Mouse (Mus musculus) spleen, postnatal 36 days (tissue): ENCODE measurements around the gene Dazap1.
A peak's percentile ranks its signal among the peaks of the same experiment; 100 is the strongest.

Experiments used
- DNase-seq, 2 experiments: peaks; one replicate each; pipeline ENCODE4 v3.0.0; 2022; ENCODE audit warnings: low spot score in 2 of 2, mixed read lengths in 1 of 2

Gene Dazap1

DNA sequence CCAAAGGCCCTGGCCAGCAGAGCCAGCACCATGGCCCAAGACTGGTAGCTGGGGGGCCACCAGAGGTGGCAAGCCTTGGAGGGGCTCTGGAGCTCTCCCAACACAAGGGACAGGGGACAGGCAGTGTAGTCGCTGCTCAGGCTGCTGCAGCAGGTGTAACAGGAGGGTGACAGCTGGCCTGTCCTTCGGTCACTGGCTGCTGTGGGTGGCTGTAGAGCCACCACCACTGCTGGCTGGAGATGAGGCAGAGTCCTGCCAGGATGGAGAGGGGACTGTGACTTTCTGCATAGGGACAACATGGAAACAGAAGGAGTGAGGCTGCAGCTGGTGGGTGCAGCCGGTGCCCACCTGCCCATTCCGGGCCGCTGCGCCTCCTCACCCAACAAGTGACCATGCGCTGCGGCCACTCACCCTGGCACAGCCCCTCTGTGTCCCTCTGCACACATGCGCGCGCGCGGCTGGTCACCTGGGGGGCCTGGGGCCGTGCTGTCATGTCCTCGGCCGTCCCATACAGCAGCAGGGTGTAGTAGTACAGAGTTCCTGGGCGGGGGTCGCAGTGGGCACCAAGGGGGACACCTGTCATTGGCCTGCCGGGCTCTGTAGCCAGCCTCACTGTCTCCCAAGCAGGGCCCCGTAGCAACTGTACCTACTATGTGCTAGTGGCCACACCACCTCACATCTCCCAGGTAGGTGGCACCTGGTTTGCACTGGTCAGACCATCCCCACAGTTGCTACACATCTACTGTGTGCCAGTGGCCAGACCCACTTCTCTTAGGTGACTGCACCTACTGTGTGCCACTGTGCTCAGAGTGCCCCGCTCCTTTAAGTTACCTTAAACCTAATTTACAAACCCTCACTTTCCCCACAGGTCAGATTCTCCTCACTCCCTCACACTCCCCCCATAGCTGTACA lies 60.6 kb downstream of the Dazap1 start:
- no peak for DNase-seq

DNA sequence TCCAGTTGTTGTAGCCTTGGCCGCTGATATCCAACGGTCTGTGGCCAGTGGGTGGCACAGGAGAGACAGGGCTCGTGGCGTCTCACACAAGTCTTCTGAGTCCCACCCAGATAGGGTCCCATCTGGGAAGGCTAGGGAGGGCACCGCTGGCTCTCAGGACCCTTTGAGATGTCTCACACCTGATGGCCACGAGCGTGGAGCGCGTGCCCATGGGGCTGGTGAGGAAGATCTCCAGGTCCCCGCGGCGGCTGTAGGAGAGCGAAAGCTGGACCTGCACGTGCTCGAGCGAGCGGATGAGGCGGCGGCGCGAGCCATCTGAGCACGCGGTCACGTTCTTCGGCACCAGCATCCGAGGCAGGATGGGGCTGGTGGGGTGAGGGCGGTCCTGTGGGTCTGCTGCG lies 61.5 kb downstream of the Dazap1 start:
- DNase-seq: peak in 1 of 2 experiments; percentile 40

DNA sequence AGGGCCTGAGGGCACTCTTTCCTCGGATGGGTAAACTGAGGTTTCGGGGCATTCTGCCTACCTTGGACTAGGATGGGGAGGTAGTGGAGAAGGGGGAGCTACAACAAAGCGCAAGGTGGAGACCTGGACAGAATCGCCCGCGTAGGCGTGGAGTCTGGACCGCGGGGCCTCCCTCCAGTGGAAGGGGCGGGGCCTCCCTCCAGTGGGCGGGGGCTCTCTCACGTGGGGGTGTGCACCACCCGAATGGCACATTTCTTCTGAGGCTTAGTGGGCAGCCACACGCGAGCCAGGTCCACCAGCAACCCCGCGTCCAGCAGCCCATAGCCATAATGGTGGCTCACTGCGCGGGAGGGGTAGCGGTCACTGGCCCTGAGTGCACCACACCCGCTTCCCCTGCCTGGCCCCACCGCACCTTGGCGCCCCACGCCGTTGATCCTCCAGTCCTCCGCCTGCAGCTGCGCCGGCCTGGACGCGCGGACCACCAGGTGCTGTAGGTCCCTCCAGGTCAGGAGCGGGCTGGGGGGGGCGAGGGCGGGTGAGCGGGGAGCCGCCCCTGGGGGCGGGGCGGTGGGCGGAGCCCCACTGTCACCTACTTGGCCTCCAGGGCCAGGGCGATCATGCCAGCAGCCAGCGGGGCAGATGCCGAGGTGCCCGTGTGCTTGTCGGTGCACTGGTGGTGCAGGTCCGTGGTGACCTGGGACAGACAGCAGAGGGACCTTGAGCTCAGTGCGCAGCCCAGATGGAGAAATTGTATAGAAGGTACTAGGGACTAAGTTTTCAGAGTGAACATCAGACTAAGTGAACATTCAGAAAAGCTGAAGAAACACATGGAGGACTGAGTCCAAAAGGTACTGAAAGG lies 62.2 kb downstream of the Dazap1 start:
- DNase-seq: peak; percentile 69 to 74

DNA sequence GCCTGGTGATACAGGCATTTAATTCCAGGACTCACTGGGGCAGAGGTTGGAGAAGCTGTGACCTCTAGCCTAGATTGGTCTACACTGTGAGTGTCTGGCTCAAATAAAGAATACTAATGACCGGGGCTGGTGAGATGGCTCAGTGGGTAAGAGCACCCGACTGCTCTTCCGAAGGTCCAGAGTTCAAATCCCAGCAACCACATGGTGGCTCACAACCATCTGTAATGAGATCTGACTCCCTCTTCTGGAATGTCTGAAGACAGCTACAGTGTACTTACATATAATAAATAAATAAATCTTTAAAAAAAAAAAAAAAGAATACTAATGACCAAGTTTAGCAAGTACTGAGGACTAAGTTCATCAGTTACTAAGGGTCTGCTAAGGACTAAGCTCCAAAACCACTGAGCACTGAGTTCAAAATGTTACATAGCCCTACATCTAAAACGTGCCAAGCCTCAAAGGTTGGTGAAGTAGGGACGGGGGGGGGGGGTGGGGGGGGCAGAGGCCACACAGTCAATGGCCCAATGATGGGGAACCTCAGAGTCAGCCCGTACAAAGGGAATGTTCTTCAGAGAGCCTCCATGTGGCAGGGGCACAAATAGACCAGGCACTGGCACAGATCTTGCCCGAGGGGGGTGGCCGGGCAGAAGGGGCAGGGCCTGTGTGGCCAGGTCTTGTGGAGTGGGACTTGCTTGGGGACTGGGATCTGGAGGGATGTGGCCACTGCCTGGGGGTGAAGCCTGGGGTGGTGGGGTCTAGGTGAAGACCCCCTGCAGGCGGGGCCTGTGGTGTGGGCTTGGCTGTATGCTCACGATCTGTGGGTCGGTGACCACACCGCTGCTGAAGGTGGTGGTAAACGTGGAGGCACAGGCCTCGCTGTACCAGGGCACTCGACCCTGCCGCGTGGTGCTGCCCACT lies 63.1 kb downstream of the Dazap1 start:
- no peak for DNase-seq

DNA sequence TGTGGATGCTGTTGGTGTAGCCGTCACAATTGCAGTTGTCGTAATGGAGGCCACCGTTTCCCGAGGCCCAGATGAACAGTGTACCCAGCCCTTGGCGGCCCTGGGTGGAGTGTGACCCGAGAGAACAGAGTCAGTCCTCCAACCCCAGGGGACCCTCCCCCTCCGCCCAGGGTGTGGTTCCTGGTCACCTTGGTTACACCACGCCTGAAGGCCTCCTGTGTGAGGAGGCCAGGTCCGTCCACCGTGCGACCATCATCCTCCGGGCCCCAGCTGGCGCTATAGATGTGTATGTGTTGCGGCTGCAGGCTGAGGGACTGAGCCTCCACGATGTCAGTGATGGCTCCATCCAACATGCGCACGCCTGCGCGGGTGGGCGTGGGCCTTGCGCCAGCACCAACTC lies 63.8 kb downstream of the Dazap1 start:
- no peak for DNase-seq

DNA sequence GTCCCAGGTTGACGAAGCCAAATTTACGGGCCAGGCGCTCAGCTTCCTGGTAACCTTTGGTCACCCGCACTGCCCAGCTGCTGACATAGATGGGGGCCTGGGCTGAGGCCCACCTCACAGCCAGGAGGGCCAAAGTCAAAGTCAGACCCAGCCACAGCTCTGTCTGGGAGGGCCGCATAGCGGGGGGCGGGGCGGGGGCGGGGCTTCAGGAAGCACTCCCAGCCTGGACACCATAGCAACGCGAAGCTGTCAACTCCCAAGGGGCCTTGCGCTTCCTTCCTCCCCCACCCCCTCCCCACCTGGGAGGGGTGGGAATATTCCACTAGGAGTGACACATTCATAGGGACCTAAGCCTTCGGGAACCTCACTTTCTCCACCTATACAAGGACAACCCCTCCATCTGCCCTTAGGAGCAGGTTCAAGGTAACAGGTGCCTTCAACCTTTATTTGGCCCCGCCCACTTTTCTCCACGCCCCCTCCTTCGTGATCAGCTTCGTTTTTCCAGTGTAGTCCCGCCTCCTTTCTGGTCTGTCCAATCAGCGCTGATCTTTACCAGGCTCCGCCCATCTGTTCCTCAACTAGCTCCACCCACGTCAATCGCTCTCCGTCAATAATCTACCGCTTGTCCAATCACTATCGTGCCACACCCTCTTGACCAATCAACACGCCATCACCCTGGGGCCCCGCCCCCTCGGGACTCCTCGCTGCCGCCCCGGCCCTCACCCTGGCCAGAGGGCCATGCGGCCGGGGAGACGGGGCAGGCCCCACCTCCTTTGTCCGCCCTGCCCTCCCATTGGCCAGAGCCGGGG lies 68.2 kb downstream of the Dazap1 start, which contains the start of the genes Pcsk4 and Reep6:
TSS of gene Pcsk4 (minus strand) at position 226 of the 809 bp plus-strand sequence.
TSS of gene Reep6 (plus strand) at position 681 of the 809 bp plus-strand sequence.
- peak; percentile 95 to 97 for DNase-seq

DNA sequence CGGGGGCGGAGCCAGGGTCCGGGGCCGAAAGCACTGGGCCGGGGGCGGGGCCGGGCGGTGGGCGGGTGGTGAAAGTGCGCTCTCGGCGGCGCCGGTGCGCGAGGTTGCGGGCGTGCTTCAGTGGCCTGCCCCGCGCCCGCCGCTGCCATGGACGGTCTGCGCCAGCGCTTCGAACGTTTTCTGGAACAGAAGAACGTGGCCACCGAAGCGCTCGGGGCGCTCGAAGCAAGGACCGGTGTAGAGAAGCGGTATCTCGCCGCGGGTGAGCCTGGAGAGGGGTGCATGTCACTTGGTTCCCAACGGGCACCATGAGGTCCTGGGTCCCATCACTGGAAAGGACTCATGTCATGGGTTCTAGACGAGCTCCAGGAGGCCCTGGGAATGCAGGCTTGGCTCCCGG lies 68.8 kb downstream of the Dazap1 start:
- DNase-seq: no peak

DNA sequence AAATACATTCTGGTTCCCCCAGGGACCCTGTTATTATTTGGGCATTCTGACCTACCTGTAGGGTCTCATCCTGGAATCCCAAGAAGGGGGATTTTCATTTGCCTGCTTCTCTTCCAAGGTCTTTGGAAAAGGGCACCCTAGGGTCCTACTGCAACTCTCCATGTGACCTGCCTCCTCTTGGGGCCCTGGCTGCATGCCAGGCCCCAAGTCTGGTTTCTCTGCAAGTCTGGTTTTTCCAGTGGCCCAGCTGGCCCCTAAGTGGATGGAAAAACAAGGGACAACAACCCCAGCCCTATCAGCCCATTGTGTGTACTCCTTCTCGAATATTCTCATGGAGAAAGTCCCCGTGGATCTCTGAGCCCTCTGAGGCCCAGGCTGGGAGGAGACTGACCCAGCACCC lies 69.6 kb downstream of the Dazap1 start:
- DNase-seq: no peak

DNA sequence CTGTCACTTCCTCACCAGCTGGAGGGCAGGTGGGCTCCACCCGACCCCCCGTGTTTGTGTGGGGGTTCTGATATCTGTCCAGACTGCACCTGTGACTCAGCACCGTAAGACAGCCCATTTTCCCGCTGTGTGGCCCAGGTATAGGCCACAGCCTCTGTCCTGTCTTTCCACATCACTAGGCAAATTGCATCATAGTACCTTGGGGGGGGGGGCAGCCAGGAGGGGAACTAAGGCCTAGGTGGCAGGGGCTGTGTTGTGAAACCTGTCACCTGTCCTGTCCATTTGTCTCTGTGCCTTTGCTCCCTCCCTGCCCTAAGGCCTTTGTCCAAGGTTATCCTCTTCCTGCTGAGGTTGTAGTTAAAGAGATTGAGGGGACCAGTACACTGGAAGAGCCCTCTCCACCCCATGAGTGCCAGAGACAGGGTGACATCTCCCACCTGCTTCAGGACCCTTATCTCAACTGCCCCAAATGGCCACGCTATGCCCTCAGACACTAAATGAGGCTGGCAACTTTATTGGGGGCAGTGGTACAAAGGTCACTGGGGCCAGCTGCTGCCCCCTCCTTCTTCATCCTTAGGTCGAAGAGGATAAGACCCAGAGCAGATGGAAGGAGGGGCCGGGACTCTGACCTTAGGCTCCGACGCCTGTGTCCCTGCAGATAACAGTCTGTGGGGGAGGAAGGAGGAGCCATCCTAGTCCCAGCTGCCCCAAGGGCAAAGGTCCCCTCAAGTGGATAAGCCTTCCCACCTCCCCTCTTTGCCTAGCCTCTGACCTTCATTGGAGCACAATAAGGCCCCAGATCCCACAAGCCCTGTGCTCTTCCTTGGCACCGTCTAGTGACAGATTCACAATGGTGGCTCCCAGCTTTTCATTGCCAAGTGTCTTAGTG lies 70.6 kb downstream of the Dazap1 start:
- peak; percentile 58 to 68 for DNase-seq

DNA sequence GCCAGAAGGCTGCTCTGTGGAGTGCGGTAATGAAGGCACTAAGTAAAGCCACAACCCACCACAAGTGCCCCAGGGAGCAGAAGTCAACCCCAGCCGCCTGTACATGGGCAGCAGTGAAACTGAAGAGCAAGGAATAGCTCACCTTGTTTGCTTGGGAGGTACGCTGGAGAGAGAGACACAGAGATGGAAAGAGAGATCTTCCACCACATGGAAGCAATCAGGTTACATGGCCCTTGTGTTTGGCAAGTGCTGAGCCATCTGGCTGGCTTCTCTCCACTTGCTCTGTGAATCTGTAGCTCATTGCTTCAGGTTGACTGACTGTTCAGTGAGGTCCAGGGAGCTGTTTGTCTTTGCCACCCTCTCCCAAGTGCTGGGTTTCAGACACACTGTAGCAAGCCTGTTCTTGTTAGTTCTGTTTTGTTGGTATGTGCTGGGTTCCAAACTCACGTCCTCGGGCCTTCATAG lies 71.3 kb downstream of the Dazap1 start:
- DNase-seq: no peak

DNA sequence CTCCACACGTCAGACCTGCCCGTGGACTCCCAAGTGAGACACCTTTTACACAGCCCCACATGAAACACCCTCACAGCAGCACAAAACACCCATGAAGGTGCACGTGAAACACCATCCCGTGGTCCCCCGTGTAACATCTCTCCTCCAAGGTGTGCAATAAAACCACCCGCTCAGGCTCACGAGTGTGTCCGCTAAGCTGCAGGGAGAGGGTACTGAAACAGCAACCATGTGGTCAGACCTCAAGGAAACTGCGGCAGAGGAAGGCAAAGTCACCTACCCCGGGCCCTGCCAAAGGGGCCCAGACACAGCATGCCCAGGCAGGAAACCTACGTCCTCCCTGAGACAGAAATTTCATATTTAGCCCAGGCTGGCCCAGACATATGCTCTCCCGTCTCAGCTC lies 75.0 kb downstream of the Dazap1 start:
- DNase-seq: no peak
